Mouse (Mus musculus): ENCODE results near the gene Usp2. TPM values are rescaled to one million over a fixed set of nuclear protein-coding genes. Genes with fewer than 3 reads are reported as not detected.
A peak's percentile ranks its signal among the peaks of the same experiment; 100 is the strongest.

Gene Usp2
- total RNA-seq, 1 experiment: 3.9 TPM

- peak; percentile 95 for DNase-seq (ENCODE audit: low read depth, low spot score)
- no peaks in the 10 kb centered on the region for H3K9me3 ChIP-seq (ENCODE audit: control insufficient read depth, insufficient read depth, low read depth, low read length)
- in situ Hi-C loops (cut with MboI; ENCODE audit: low sequenced_read_pairs in 2 of 2, unreplicated experiment in 2 of 2): no loop called here
- H3K36me3 ChIP-seq (ENCODE audit: control insufficient read depth, insufficient read depth, low read length, poor library complexity, severe bottlenecking): peaks cover 8% of the 10 kb centered on the region; the same call in 1 of the 2 replicates
- peak within 1 kb of the TSS; percentile 82 for H3K9ac ChIP-seq (ENCODE audit: insufficient read depth, low read depth, low read length, poor library complexity, severe bottlenecking)
- TF ChIP-seq HCFC1 (IDR thresholded peaks at IDR 0.05; ENCODE audit: borderline replicate concordance, insufficient read depth, low read length) (no peak), CHD2 (IDR thresholded peaks at IDR 0.05; ENCODE audit: low read depth, low read length) (peak; percentile 90)
- H3K27ac ChIP-seq (ENCODE audit: insufficient read depth, low read depth, low read length, poor library complexity, severe bottlenecking): no peak within 1 kb of the TSS
- peaks cover 0 to 18% of the 10 kb centered on the region in 2 experiments; a peak in 3 of 4 replicates for H3K4me1 ChIP-seq (ENCODE audit: control insufficient read depth in 2 of 2, insufficient read depth in 2 of 2, low read length in 2 of 2, poor library complexity in 1 of 2)
- peak within 1 kb of the TSS; percentile 88 to 92 for H3K4me3 ChIP-seq (ENCODE audit: insufficient read depth in 1 of 2, low read depth in 1 of 2, low read length in 2 of 2, poor library complexity in 1 of 2, severe bottlenecking in 1 of 2)
Observed at GRCm38 (mm10) chr9:44113105-44113789, 46.4 kb downstream of the Usp2 start, which contains the start of the genes Gm49380 and Rnf26. Gene Gm49380, minus strand, starts transcription at chr9:44113500. Gene Rnf26, minus strand, starts transcription at chr9:44113517.

GRCm38 (mm10) chr9:44114453-44114852 lies 47.6 kb downstream of the Usp2 start:
- in situ Hi-C loops (cut with MboI; ENCODE audit: low sequenced_read_pairs in 2 of 2, unreplicated experiment in 2 of 2): no loop called here
- Histone ChIP-seq H3K27ac (ENCODE audit: insufficient read depth, low read depth, low read length, poor library complexity, severe bottlenecking) (no peak overlapping the region), H3K9ac (ENCODE audit: insufficient read depth, low read depth, low read length, poor library complexity, severe bottlenecking) (no peak overlapping the region; the same call in 1 of the 2 replicates), H3K36me3 (ENCODE audit: control insufficient read depth, insufficient read depth, low read length, poor library complexity, severe bottlenecking) (peaks cover 4% of the 10 kb centered on the region; the same call in 1 of the 2 replicates), H3K4me3 (ENCODE audit: insufficient read depth in 1 of 2, low read depth in 1 of 2, low read length in 2 of 2, poor library complexity in 1 of 2, severe bottlenecking in 1 of 2) (no peak overlapping the region), H3K9me3 (ENCODE audit: control insufficient read depth, insufficient read depth, low read depth, low read length) (no peaks in the 10 kb centered on the region), H3K4me1 (ENCODE audit: control insufficient read depth in 2 of 2, insufficient read depth in 2 of 2, low read length in 2 of 2, poor library complexity in 1 of 2) (peaks cover 0 to 11% of the 10 kb centered on the region in 2 experiments; a peak in 3 of 4 replicates)
- DNase-seq (ENCODE audit: low read depth, low spot score): no peak
- no peak for TF ChIP-seq ZC3H11A (IDR thresholded peaks at IDR 0.05; ENCODE audit: borderline replicate concordance, low read depth, low read length)
- no peak for TF ChIP-seq ZNF384 (IDR thresholded peaks at IDR 0.05; ENCODE audit: low read depth, low read length)
- TF ChIP-seq MAFK (IDR thresholded peaks at IDR 0.05; ENCODE audit: insufficient read depth, low read depth, low read length): no peak
- no peak for TF ChIP-seq CHD2 (IDR thresholded peaks at IDR 0.05; ENCODE audit: low read depth, low read length)
- TF ChIP-seq HCFC1 (IDR thresholded peaks at IDR 0.05; ENCODE audit: borderline replicate concordance, insufficient read depth, low read length): no peak

GRCm38 (mm10) chr9:44115599-44115998 lies 48.8 kb downstream of the Usp2 start:
- H3K4me1 ChIP-seq (ENCODE audit: control insufficient read depth in 2 of 2, insufficient read depth in 2 of 2, low read length in 2 of 2, poor library complexity in 1 of 2): peaks cover 0 to 11% of the 10 kb centered on the region in 2 experiments; a peak in 3 of 4 replicates
- H3K36me3 ChIP-seq (ENCODE audit: control insufficient read depth, insufficient read depth, low read length, poor library complexity, severe bottlenecking): no peaks in the 10 kb centered on the region
- in situ Hi-C loops (cut with MboI; ENCODE audit: low sequenced_read_pairs in 2 of 2, unreplicated experiment in 2 of 2): no loop called here
- H3K4me3 ChIP-seq (ENCODE audit: insufficient read depth in 1 of 2, low read depth in 1 of 2, low read length in 2 of 2, poor library complexity in 1 of 2, severe bottlenecking in 1 of 2): no peak overlapping the region
- no peaks in the 10 kb centered on the region for H3K9me3 ChIP-seq (ENCODE audit: control insufficient read depth, insufficient read depth, low read depth, low read length)
- DNase-seq (ENCODE audit: low read depth, low spot score): no peak
- H3K9ac ChIP-seq (ENCODE audit: insufficient read depth, low read depth, low read length, poor library complexity, severe bottlenecking): no peak overlapping the region
- no peak overlapping the region for H3K27ac ChIP-seq (ENCODE audit: insufficient read depth, low read depth, low read length, poor library complexity, severe bottlenecking)
- TF ChIP-seq CHD2 (IDR thresholded peaks at IDR 0.05; ENCODE audit: low read depth, low read length) (no peak), MAFK (IDR thresholded peaks at IDR 0.05; ENCODE audit: insufficient read depth, low read depth, low read length) (no peak), ZNF384 (IDR thresholded peaks at IDR 0.05; ENCODE audit: low read depth, low read length) (no peak), HCFC1 (IDR thresholded peaks at IDR 0.05; ENCODE audit: borderline replicate concordance, insufficient read depth, low read length) (no peak), ZC3H11A (IDR thresholded peaks at IDR 0.05; ENCODE audit: borderline replicate concordance, low read depth, low read length) (no peak)

- no peak for DNase-seq (ENCODE audit: low read depth, low spot score)
- TF ChIP-seq ZC3H11A (IDR thresholded peaks at IDR 0.05; ENCODE audit: borderline replicate concordance, low read depth, low read length): 0 out of 2 replicates have a peak, but pooled peaks have one; percentile 9
- TF ChIP-seq HCFC1 (IDR thresholded peaks at IDR 0.05; ENCODE audit: borderline replicate concordance, insufficient read depth, low read length): no peak
- peak; percentile 79 for TF ChIP-seq MAFK (IDR thresholded peaks at IDR 0.05; ENCODE audit: insufficient read depth, low read depth, low read length)
- no peak for TF ChIP-seq CHD2 (IDR thresholded peaks at IDR 0.05; ENCODE audit: low read depth, low read length)
- no peak for TF ChIP-seq ZNF384 (IDR thresholded peaks at IDR 0.05; ENCODE audit: low read depth, low read length)
- Histone ChIP-seq H3K4me3 (ENCODE audit: insufficient read depth in 1 of 2, low read depth in 1 of 2, low read length in 2 of 2, poor library complexity in 1 of 2, severe bottlenecking in 1 of 2) (no peak overlapping the region), H3K9me3 (ENCODE audit: control insufficient read depth, insufficient read depth, low read depth, low read length) (no peaks in the 10 kb centered on the region), H3K36me3 (ENCODE audit: control insufficient read depth, insufficient read depth, low read length, poor library complexity, severe bottlenecking) (no peaks in the 10 kb centered on the region), H3K4me1 (ENCODE audit: control insufficient read depth in 2 of 2, insufficient read depth in 2 of 2, low read length in 2 of 2, poor library complexity in 1 of 2) (peaks cover 0 to 11% of the 10 kb centered on the region in 2 experiments; a peak in 3 of 4 replicates), H3K27ac (ENCODE audit: insufficient read depth, low read depth, low read length, poor library complexity, severe bottlenecking) (no peak overlapping the region), H3K9ac (ENCODE audit: insufficient read depth, low read depth, low read length, poor library complexity, severe bottlenecking) (no peak overlapping the region)
- in situ Hi-C loops (cut with MboI; ENCODE audit: low sequenced_read_pairs in 2 of 2, unreplicated experiment in 2 of 2): no loop called here
Observed at GRCm38 (mm10) chr9:44116182-44116581, 49.4 kb downstream of the Usp2 start.
